Mouse (Mus musculus) kidney, embryonic 14.5 days (tissue): ENCODE results near the gene Dapk1. TPM values are rescaled to one million over a fixed set of nuclear protein-coding genes. Genes with fewer than 3 reads are reported as not detected.

Experiments
- ATAC-seq: fragments of 200-750 bp; cut with Nextera tagmentation; 2 replicates; pipeline ENCODE4 v1.8.0; 2017; ENCODE audit warnings: moderate number of reproducible peaks, mild to moderate bottlenecking, moderate TSS enrichment, moderate library complexity; ENCODE audit not compliant: low FRiP score, low TSS enrichment
- H3K27ac ChIP-seq: fragments of 300-500 bp; sonication (generic); 2 replicates; pipeline ENCODE4 v1.5.1; 2014; ENCODE audit warnings: low read depth, mild to moderate bottlenecking, low read length, moderate library complexity, mixed read lengths
- H3K27me3 ChIP-seq: fragments of 300-500 bp; sonication (generic); 2 replicates; pipeline ENCODE4 v1.6.1; 2014; ENCODE audit warnings: mild to moderate bottlenecking, low read length; ENCODE audit not compliant: control insufficient read depth, insufficient read depth
- H3K36me3 ChIP-seq: fragments of 300-500 bp; sonication (generic); 2 replicates; pipeline ENCODE4 v1.6.1; 2014; ENCODE audit warnings: low read length, mixed read lengths; ENCODE audit not compliant: control insufficient read depth, insufficient read depth
- H3K4me1 ChIP-seq: fragments of 300-500 bp; sonication (generic); 2 replicates; pipeline ENCODE4 v1.6.1; 2014; ENCODE audit warnings: low read length, mixed read lengths; ENCODE audit not compliant: control insufficient read depth, insufficient read depth
- H3K4me2 ChIP-seq: fragments of 300-500 bp; sonication (generic); replicated peaks from 2 replicates; pipeline ENCODE4 v1.6.1; 2014; ENCODE audit warnings: low read depth, mild to moderate bottlenecking, low read length
- H3K4me3 ChIP-seq: fragments of 300-500 bp; sonication (generic); 2 replicates; pipeline ENCODE4 v1.5.1; 2014; ENCODE audit warnings: mild to moderate bottlenecking, low read length
- H3K9ac ChIP-seq: fragments of 300-500 bp; sonication (generic); 2 replicates; pipeline ENCODE4 v1.6.1; 2014; ENCODE audit warnings: low read depth, mild to moderate bottlenecking, low read length, moderate library complexity
- H3K9me3 ChIP-seq: fragments of 300-500 bp; sonication (generic); 2 replicates; pipeline ENCODE4 v1.6.1; 2016; ENCODE audit warnings: low read length; ENCODE audit not compliant: control insufficient read depth
- WGBS: fragments of 180-500 bp; shearing (Covaris S2); extraction: QIAGEN DNeasy Blood & Tissue Kit; methylation state at CpG from one replicate; pipeline ENCODE4 v1.1.7; 2014; 5-methylcytosine and 5-hydroxymethylcytosine counted together
- polyA plus RNA-seq: library from polyadenylated mRNA; unstranded; fragments of >200 nt; fragmentation: Nextera tagmentation; extraction: Ambion mirVana; gene quantifications from 2 replicates; pipeline ENCODE4 v1.2.1, GENCODE M21; 2014

The Dapk1 gene
- polyA plus RNA-seq, 1 experiment from 2014 or later: 24.5 TPM

- Histone ChIP-seq H3K4me3 (no peak overlapping the region), H3K27ac (no peak overlapping the region), H3K27me3 (no peaks in the 10 kb centered on the region), H3K36me3 (peaks cover 38% of the 10 kb centered on the region), H3K4me2 (no peak overlapping the region), H3K9ac (no peak overlapping the region), H3K9me3 (no peaks in the 10 kb centered on the region), H3K4me1 (no peaks in the 10 kb centered on the region)
- WGBS: 19% methylated on average over 2 of the region's 2 CpGs
- 0 out of 2 replicates have a peak, but pooled peaks have one; percentile 30 for ATAC-seq
Observed at GRCm38 (mm10) chr13:60755251-60755650, 153.5 kb downstream of the Dapk1 start.

GRCm38 (mm10) chr13:60757292-60757691 is 155.5 kb downstream of the Dapk1 start:
- Histone ChIP-seq H3K4me1 (no peaks in the 10 kb centered on the region), H3K27me3 (no peaks in the 10 kb centered on the region), H3K4me2 (no peak overlapping the region), H3K36me3 (peaks cover 46% of the 10 kb centered on the region; the same call in 1 of the 2 replicates), H3K4me3 (no peak overlapping the region), H3K27ac (no peak overlapping the region), H3K9me3 (no peaks in the 10 kb centered on the region), H3K9ac (no peak overlapping the region)
- no peak for ATAC-seq
- WGBS: 88% methylated on average over 13 of the region's 13 CpGs

- no peaks in the 10 kb centered on the region for H3K9me3 ChIP-seq
- no peak overlapping the region for H3K9ac ChIP-seq
- H3K4me2 ChIP-seq: no peak overlapping the region
- no peak overlapping the region for H3K27ac ChIP-seq
- H3K4me1 ChIP-seq: no peaks in the 10 kb centered on the region
- 29% methylated on average over 6 of the region's 6 CpGs for WGBS
- no peak for ATAC-seq
- no peak overlapping the region for H3K4me3 ChIP-seq
- H3K36me3 ChIP-seq: peaks cover 30% of the 10 kb centered on the region; the same call in 1 of the 2 replicates
- H3K27me3 ChIP-seq: no peaks in the 10 kb centered on the region
Observed at GRCm38 (mm10) chr13:60759136-60759535, 157.4 kb downstream of the Dapk1 start.

- Histone ChIP-seq H3K4me3 (no peak overlapping the region), H3K27ac (no peak overlapping the region), H3K4me2 (no peak overlapping the region), H3K36me3 (peaks cover 30% of the 10 kb centered on the region; the same call in 1 of the 2 replicates), H3K9ac (no peak overlapping the region), H3K27me3 (no peaks in the 10 kb centered on the region), H3K9me3 (no peaks in the 10 kb centered on the region), H3K4me1 (no peaks in the 10 kb centered on the region)
- no peak for ATAC-seq
- WGBS: 92% methylated on average over 12 of the region's 12 CpGs
Observed at GRCm38 (mm10) chr13:60760392-60760791, 158.6 kb downstream of the Dapk1 start.

GRCm38 (mm10) chr13:60761161-60761560 is 159.4 kb downstream of the Dapk1 start:
- Histone ChIP-seq H3K9ac (no peak overlapping the region), H3K27me3 (no peaks in the 10 kb centered on the region), H3K4me3 (no peak overlapping the region), H3K36me3 (peaks cover 30% of the 10 kb centered on the region; the same call in 1 of the 2 replicates), H3K4me2 (no peak overlapping the region), H3K4me1 (no peaks in the 10 kb centered on the region), H3K27ac (no peak overlapping the region), H3K9me3 (no peaks in the 10 kb centered on the region)
- WGBS: 94% methylated on average over 17 of the region's 17 CpGs
- ATAC-seq: no peak

GRCm38 (mm10) chr13:60780534-60780933 is 178.8 kb downstream of the Dapk1 start:
- Histone ChIP-seq H3K27ac (no peak overlapping the region), H3K9ac (no peak overlapping the region), H3K4me1 (no peaks in the 10 kb centered on the region), H3K4me2 (no peak overlapping the region), H3K36me3 (no peaks in the 10 kb centered on the region), H3K4me3 (no peak overlapping the region), H3K9me3 (no peaks in the 10 kb centered on the region), H3K27me3 (no peaks in the 10 kb centered on the region)
- 85% methylated on average over 3 of the region's 3 CpGs for WGBS
- ATAC-seq: 0 out of 2 replicates have a peak, but pooled peaks have one; percentile 57

- H3K36me3 ChIP-seq: no peaks in the 10 kb centered on the region
- no peaks in the 10 kb centered on the region for H3K9me3 ChIP-seq
- ATAC-seq: no peak
- no peaks in the 10 kb centered on the region for H3K4me1 ChIP-seq
- no peak overlapping the region for H3K9ac ChIP-seq
- no peaks in the 10 kb centered on the region for H3K27me3 ChIP-seq
- H3K27ac ChIP-seq: no peak overlapping the region
- 90% methylated on average over 7 of the region's 7 CpGs for WGBS
- no peak overlapping the region for H3K4me3 ChIP-seq
- no peak overlapping the region for H3K4me2 ChIP-seq
Observed at GRCm38 (mm10) chr13:60783301-60783700, 181.6 kb downstream of the Dapk1 start.

GRCm38 (mm10) chr13:60786264-60786663 is 184.5 kb downstream of the Dapk1 start, which contains the start of gene BC051665:
Gene BC051665 (minus strand): TSS chr13:60786364.
- Histone ChIP-seq H3K4me2 (no peak within 1 kb of the TSS), H3K9ac (no peak within 1 kb of the TSS), H3K27me3 (no peaks in the 10 kb centered on the region), H3K36me3 (no peaks in the 10 kb centered on the region), H3K4me3 (no peak within 1 kb of the TSS), H3K27ac (no peak within 1 kb of the TSS), H3K9me3 (no peaks in the 10 kb centered on the region), H3K4me1 (no peaks in the 10 kb centered on the region)
- no peak for ATAC-seq

- no peaks in the 10 kb centered on the region for H3K4me1 ChIP-seq
- H3K27ac ChIP-seq: no peak overlapping the region
- no peak overlapping the region for H3K4me2 ChIP-seq
- no peaks in the 10 kb centered on the region for H3K9me3 ChIP-seq
- no peaks in the 10 kb centered on the region for H3K36me3 ChIP-seq
- ATAC-seq: no peak
- no peak overlapping the region for H3K4me3 ChIP-seq
- no peak overlapping the region for H3K9ac ChIP-seq
- WGBS: 92% methylated on average over 1 of the region's 1 CpGs
- no peaks in the 10 kb centered on the region for H3K27me3 ChIP-seq
Observed at GRCm38 (mm10) chr13:60789466-60789865, 187.7 kb downstream of the Dapk1 start.
